Mouse (Mus musculus): ENCODE data around the gene Rasd1. TPM values are rescaled to one million over a fixed set of nuclear protein-coding genes. Genes with fewer than 3 reads are reported as not detected.

Rasd1 gene
- total and polyA plus RNA-seq, 3 experiments = 0.06 TPM; not detected in 2

- Histone ChIP-seq H3K79me2 (ENCODE audit: control insufficient read depth, insufficient read depth, low read length, poor library complexity) (no peaks in the 10 kb centered on the region), H3K27ac (ENCODE audit: control insufficient read depth, low read depth, low read length) (no peak overlapping the region), H3K27me3 (ENCODE audit: control insufficient read depth in 1 of 2, insufficient read depth in 2 of 2, low read length in 2 of 2) (no peaks in the 10 kb centered on the region), H3K9me3 (replicated peaks; ENCODE audit: insufficient read depth, low read length) (no peaks in the 10 kb centered on the region), H3K9ac (ENCODE audit: control insufficient read depth, low read depth, low read length, poor library complexity, severe bottlenecking) (no peak overlapping the region), H3K4me1 (ENCODE audit: control insufficient read depth in 1 of 2, insufficient read depth in 2 of 2, low read length in 2 of 2) (no peaks in the 10 kb centered on the region), H3K36me3 (ENCODE audit: control insufficient read depth in 1 of 2, insufficient read depth in 2 of 2, low read length in 2 of 2) (no peaks in the 10 kb centered on the region), H3K4me3 (ENCODE audit: control insufficient read depth in 1 of 2, insufficient read depth in 1 of 2, low read depth in 2 of 2, low read length in 2 of 2) (no peak overlapping the region)
- no peak for TF ChIP-seq SMC3 (IDR thresholded peaks at IDR 0.05; ENCODE audit: low read depth, low read length)
- TF ChIP-seq USF2 (IDR thresholded peaks at IDR 0.05; ENCODE audit: borderline replicate concordance in 1 of 2, insufficient read depth in 1 of 2, low read depth in 1 of 2, low read length in 2 of 2) = no peak
- TF ChIP-seq MAZ (IDR thresholded peaks at IDR 0.05; ENCODE audit: low read depth, low read length) = no peak
- no peak for TF ChIP-seq NRF1 (IDR thresholded peaks at IDR 0.05; ENCODE audit: insufficient read depth, low read depth, low read length, poor library complexity, severe bottlenecking)
- TF ChIP-seq CTCF (IDR thresholded peaks at IDR 0.05 in 2 of 3, conservative IDR thresholded peaks at IDR 0.05 in 1 of 3; ENCODE audit: control insufficient read depth in 1 of 3, insufficient read depth in 1 of 3, low read depth in 2 of 3, low read length in 3 of 3, poor library complexity in 1 of 3, severe bottlenecking in 1 of 3) = no peak
- TF ChIP-seq BHLHE40 (IDR thresholded peaks at IDR 0.05; ENCODE audit: borderline replicate concordance, low read depth, low read length) = no peak
- TF ChIP-seq MAFK (IDR thresholded peaks at IDR 0.05; ENCODE audit: borderline replicate concordance, low read depth, low read length) = no peak
- TF ChIP-seq GABPA (IDR thresholded peaks at IDR 0.05; ENCODE audit: low read depth, low read length) = no peak
- TF ChIP-seq ZC3H11A (IDR thresholded peaks at IDR 0.05; ENCODE audit: low read depth, low read length) = no peak
- TF ChIP-seq POLR2AphosphoS5 (IDR thresholded peaks at IDR 0.05; ENCODE audit: borderline replicate concordance, low read depth, low read length) = no peak
- no peak for TF ChIP-seq MXI1 (IDR thresholded peaks at IDR 0.05; ENCODE audit: low read depth, low read length)
- no peak for TF ChIP-seq MYB (IDR thresholded peaks at IDR 0.05; ENCODE audit: low read depth, low read length)
- TF ChIP-seq POLR2AphosphoS2 (IDR thresholded peaks at IDR 0.05; ENCODE audit: low read length) = no peak
- no peak for TF ChIP-seq GATA1 (IDR thresholded peaks at IDR 0.05; ENCODE audit: low read depth, low read length)
- TF ChIP-seq JUND (IDR thresholded peaks at IDR 0.05; ENCODE audit: low read depth, low read length) = no peak
- no peak for TF ChIP-seq HCFC1 (IDR thresholded peaks at IDR 0.05; ENCODE audit: low read depth, low read length)
- no peak for TF ChIP-seq ZNF384 (IDR thresholded peaks at IDR 0.05; ENCODE audit: low read depth, low read length)
- no peak for TF ChIP-seq NELFE (IDR thresholded peaks at IDR 0.05; ENCODE audit: low read depth, low read length)
- TF ChIP-seq USF1 (IDR thresholded peaks at IDR 0.05; ENCODE audit: low read depth, low read length) = no peak
- TF ChIP-seq POLR2A (IDR thresholded peaks at IDR 0.05; ENCODE audit: control insufficient read depth in 1 of 2, insufficient read depth in 1 of 2, low read depth in 1 of 2, low read length in 2 of 2, poor library complexity in 1 of 2) = no peak
- no peak for DNase-seq (ENCODE audit: low read depth, low spot score)
Observed at GRCm38 (mm10) chr11:60005866-60006265, 41.1 kb upstream of the Rasd1 start.

DNA sequence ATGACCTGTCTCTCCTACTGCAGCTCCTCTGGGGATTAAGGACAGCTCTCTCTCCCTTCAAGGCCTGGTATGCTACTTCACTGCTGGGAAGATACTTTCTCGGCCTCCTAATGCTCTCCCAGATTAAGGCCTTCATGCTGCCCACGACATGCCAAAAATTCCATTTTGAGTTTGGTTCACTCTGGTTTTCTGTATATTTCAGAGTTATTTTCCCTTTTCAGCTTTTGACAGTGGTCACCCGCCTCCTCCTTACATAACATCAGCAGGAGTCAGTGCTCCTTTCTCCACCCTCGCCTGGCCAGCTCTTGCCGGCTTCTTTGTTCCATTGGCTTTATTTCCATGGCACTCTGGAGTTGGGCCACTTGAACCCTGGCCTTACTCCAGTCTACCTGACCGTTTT is 40.0 kb upstream of the Rasd1 start:
- no peak for TF ChIP-seq SIN3A (IDR thresholded peaks at IDR 0.05; ENCODE audit: low read length)
- no peak for TF ChIP-seq ZC3H11A (IDR thresholded peaks at IDR 0.05; ENCODE audit: low read depth, low read length)
- TF ChIP-seq MYC (IDR thresholded peaks at IDR 0.05; ENCODE audit: low read depth, low read length) = no peak
- TF ChIP-seq EP300 (IDR thresholded peaks at IDR 0.05; ENCODE audit: low read depth in 1 of 2, low read length in 2 of 2) = no peak
- TF ChIP-seq ZKSCAN1 (IDR thresholded peaks at IDR 0.05; ENCODE audit: low read depth, low read length) = no peak
- TF ChIP-seq ZNF384 (IDR thresholded peaks at IDR 0.05; ENCODE audit: low read depth, low read length) = no peak
- no peak for TF ChIP-seq CHD2 (IDR thresholded peaks at IDR 0.05; ENCODE audit: low read length)
- TF ChIP-seq TCF12 (IDR thresholded peaks at IDR 0.05; ENCODE audit: low read depth, low read length) = no peak
- TF ChIP-seq NELFE (IDR thresholded peaks at IDR 0.05; ENCODE audit: low read depth, low read length) = no peak
- TF ChIP-seq GABPA (IDR thresholded peaks at IDR 0.05; ENCODE audit: low read depth, low read length) = no peak
- no peak for TF ChIP-seq E2F4 (IDR thresholded peaks at IDR 0.05; ENCODE audit: borderline replicate concordance, low read depth, low read length)
- no peak for TF ChIP-seq BHLHE40 (IDR thresholded peaks at IDR 0.05; ENCODE audit: borderline replicate concordance, low read depth, low read length)
- TF ChIP-seq RAD21 (IDR thresholded peaks at IDR 0.05; ENCODE audit: low read depth, low read length) = no peak
- no peak for TF ChIP-seq KAT2A (conservative IDR thresholded peaks at IDR 0.05; ENCODE audit: low read depth, low read length)
- TF ChIP-seq GATA1 (IDR thresholded peaks at IDR 0.05; ENCODE audit: low read depth, low read length) = no peak
- TF ChIP-seq RCOR1 (IDR thresholded peaks at IDR 0.05; ENCODE audit: low read depth, low read length) = no peak
- no peak for TF ChIP-seq TAL1 (IDR thresholded peaks at IDR 0.05; ENCODE audit: low read length)
- TF ChIP-seq MAFK (IDR thresholded peaks at IDR 0.05; ENCODE audit: borderline replicate concordance, low read depth, low read length) = no peak
- no peak for TF ChIP-seq POLR2AphosphoS5 (IDR thresholded peaks at IDR 0.05; ENCODE audit: borderline replicate concordance, low read depth, low read length)
- no peak for TF ChIP-seq ZMIZ1 (IDR thresholded peaks at IDR 0.05; ENCODE audit: low read depth, low read length)
- Histone ChIP-seq H3K9me3 (replicated peaks; ENCODE audit: insufficient read depth, low read length) (no peaks in the 10 kb centered on the region), H3K27me3 (ENCODE audit: control insufficient read depth in 1 of 2, insufficient read depth in 2 of 2, low read length in 2 of 2) (no peaks in the 10 kb centered on the region), H3K9ac (ENCODE audit: control insufficient read depth, low read depth, low read length, poor library complexity, severe bottlenecking) (no peak overlapping the region), H3K79me2 (ENCODE audit: control insufficient read depth, insufficient read depth, low read length, poor library complexity) (no peaks in the 10 kb centered on the region), H3K4me1 (ENCODE audit: control insufficient read depth in 1 of 2, insufficient read depth in 2 of 2, low read length in 2 of 2) (no peaks in the 10 kb centered on the region), H3K4me3 (ENCODE audit: control insufficient read depth in 1 of 2, insufficient read depth in 1 of 2, low read depth in 2 of 2, low read length in 2 of 2) (no peak overlapping the region), H3K27ac (ENCODE audit: control insufficient read depth, low read depth, low read length) (no peak overlapping the region), H3K36me3 (ENCODE audit: control insufficient read depth in 1 of 2, insufficient read depth in 2 of 2, low read length in 2 of 2) (no peaks in the 10 kb centered on the region)
- no peak for DNase-seq (ENCODE audit: low read depth, low spot score)
